Mouse (Mus musculus): Measurements from ENCODE around the gene Tssk3. TPM values are rescaled to one million over a fixed set of nuclear protein-coding genes. Genes with fewer than 3 reads are reported as not detected.
"Not testable (repeated sequence)": the region's sequence is repeated elsewhere in the genome, so short reads cannot be mapped to it uniquely, and the experiment has no call there.

Tssk3 gene
- total RNA-seq, 4 experiments from 2014 or later: not detected

DNA sequence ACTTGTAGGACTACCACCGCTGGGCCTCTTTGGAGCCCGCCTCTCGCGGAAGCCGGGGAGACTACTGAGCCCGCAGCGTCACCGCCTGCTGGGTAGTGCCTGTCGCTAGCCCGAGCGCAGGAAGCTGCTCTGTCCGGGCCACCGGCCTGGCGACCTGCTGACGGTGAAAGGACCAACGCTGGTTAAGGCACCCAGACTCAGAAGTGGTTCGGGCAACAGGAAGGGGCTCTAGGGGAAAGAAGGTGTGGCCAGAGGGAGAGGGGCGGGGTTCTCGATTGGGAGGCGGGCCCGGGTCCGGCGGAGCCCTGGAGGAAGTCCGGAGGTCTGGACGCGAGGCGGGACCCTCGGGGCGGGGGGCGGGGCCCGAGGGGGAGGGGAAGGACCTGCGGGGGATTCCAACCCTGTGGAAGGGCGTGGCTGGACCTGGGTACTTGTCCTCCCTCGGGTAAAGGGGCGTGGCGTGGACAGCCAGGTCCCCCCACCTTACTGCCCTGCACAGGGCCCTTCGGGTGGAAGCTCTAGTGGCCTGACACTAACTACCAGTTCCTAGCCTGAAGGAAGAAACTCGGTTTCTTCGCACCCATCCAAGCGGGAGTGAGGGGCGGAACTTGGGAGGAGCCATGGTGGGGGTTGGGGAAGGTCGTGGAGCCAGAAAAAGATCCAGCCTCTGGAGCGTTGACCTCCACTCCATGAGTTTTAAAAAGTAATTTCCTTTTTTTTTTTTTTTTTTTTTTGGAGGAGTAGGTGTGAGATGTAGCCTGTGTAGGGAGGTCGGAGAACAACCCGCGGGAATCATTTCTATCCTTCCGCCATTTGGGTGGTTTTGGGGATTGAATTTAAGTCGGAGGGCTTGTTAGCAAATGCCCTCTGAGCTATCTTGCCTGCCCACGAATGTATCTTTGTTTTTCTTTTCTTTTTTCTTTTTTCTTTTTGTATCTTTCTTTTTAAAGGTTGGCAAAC, 10.1 kb upstream of the Tssk3 start:
- DNase-seq (ENCODE audit: low spot score in 2 of 2): peak; percentile 68 to 69

DNA sequence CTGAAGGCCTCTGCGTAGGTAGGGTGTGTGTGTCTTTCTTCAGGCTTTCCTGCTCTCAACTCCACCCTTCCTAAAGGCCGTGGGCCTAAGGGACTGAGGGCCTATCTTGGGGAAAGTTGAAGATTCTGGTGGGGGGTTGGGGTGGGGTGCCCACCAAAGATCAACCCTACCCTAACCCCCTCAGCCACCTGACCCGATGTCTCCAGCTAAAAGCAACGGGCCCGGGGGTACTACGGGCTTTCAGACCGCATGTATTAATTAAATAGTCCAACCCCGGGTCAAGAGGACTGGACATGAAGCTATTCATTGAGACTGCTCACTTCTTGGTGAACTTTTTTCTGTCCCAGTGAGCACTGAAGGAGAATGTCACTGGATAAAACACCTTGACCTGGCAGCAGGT, 9.2 kb upstream of the Tssk3 start:
- no peak for DNase-seq (ENCODE audit: low spot score in 2 of 2)

DNA sequence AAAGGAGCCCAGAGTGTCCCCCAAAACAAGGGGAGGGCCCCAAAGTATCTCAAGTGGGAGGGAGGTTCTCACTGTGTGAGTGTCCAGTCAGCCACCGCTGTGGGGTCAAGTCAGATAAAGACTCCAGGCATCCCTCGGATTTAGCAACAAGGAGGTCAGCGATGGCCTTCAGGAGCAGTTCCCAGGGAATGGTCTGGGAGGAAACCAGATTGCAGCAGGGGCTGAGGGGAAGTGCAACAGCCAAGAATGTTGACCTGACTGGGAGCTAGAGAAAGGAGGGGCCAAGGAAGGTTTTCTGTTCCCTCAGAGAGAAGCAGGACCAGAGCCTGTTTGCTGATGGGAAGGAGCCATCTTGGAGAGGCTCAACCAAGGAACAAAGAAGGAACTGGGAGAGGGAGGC, 8.1 kb upstream of the Tssk3 start:
- no peak for DNase-seq (ENCODE audit: low spot score in 2 of 2)

DNA sequence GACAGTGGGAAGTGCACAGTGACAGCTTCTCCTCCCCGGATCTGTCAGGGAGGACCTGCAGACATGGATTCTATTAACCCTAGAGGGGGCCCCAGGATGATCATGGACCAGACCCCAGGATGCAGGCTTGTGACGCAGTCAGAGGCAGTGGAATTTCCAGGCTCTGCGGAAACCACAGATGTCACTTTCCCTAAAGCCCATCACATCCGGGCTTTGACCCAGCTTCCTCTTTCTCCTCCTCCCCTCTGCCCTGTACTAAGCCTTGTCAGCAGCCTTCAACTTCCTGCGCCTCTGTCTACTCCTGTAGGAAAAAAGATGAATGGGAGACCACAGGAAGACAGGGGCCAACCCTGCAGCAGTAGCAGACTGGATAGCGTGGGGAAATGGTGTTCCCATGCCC, 5.8 kb upstream of the Tssk3 start:
- no peak for DNase-seq (ENCODE audit: low spot score in 2 of 2)

DNA sequence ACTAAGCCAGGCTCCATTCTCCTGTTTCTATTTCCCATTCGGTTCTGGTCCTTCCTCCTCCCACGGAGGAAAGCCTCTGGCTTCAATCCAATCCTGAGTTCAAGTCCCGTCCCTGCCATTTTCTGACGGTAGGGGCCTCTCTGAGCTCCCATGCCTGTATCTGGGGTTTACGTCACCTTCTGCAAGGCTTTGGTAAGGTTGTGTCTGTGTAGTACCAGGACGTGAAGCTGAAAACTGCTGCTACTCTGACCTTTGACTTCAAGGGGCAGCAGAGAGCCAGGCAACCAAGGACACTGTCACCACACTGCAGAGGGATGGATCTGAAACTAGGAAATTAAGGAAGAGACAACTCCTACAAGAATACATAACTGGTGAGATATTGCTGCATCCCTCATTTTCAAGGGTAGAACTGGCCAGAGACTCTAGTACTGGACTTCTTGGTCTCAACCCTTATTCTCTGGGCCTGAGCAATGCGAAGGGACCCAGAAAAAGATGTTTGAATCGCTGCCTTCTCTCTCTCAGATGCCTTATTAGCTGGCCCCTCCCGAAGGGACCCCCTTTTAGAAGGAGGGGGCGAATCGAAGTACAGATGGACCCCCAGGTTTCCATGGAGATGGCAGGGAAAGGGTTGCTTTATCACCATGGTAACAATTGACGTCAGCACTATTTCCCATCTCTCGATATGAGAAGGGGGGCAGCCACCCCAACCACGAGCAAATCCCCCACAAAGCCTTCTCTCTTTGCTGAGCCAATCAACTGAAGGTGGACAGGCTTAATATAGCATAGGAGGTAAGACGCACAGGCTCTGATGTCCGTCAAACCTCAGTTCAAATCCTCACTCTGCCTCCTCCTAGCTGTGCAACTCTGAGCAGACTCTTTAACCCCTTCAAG, 5.1 kb upstream of the Tssk3 start:
- DNase-seq (ENCODE audit: low spot score in 2 of 2): no peak

DNA sequence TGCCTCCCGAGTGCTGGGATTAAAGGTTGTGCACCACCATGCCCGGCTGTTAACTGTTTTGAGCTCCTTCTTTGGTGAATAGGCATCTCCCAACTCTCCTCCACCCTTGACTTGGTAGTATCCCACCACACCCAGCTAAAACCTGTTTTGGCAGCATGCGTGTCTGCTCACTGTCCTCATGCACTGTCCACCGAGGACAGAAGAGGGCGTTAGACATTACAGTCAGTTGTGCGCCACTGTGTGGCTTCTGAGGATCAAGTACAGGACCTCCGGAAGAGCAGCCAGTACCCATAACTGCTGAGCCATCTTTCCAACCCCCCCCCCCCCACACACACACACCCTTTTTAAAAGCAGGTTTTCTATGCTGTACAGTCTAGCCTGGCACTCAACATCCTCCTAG, 3.9 kb upstream of the Tssk3 start:
- no peak for DNase-seq (ENCODE audit: low spot score in 2 of 2)

DNA sequence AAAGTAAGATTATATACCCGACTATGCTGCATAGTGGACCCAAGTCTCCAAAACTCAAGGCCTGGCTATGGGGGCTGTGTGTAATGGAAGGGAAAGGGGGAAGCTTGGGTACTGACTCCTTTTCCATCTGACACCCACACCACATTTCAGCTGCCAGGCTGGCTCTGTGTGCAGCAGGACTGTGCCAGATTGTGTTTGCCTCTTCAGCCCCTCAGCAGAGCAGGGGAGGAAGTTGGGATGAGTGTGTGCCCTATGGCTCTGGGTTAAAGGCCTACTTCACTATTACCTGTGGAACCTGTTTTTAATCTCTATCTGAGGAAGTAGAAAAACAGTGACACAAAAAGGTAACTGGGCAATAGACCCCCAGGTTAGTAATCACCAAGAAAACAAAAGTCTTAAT, 9.7 kb downstream of the Tssk3 start:
- DNase-seq (ENCODE audit: low spot score in 2 of 2): no peak

DNA sequence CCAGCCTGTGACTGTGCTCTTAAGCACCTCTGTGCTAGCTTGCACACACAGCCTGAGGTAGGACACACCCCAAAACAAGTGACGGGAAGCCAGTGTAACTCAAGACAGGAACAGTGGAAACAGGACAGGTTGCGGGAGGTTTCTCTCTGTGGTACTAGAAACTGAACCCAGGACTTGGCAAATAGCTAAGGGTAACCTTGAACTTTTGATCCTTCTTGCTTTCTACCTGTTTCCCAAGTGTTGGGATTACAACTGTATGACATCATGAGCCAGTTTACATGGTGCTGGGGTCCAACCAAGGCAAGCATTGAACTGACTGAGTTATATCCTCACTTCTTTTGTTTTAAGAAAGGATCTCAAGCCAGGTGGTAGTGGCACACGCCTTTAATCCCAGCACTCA, 11.0 kb downstream of the Tssk3 start:
- no peak for DNase-seq (ENCODE audit: low spot score in 2 of 2)

DNA sequence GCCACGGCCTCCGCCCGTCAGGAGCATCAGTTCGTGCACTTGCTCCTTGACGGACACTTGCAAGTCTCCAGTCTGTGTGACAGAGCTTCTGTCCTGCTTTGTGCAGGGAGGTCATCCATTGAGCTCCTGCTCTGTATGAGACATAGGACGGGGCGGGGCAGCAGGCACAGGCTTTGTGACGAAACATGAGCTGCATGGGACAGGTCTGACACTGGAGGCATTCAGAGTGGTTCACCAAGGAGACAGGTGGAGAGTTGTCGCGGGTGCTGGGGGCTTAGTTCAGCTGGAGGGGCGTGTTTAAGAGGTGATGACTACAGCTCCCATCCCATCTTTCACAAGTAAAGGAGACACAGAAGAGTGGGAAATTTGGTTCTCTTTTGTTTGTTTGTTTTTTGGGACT, 14.8 kb downstream of the Tssk3 start:
- no peak for DNase-seq (ENCODE audit: low spot score in 2 of 2)

DNA sequence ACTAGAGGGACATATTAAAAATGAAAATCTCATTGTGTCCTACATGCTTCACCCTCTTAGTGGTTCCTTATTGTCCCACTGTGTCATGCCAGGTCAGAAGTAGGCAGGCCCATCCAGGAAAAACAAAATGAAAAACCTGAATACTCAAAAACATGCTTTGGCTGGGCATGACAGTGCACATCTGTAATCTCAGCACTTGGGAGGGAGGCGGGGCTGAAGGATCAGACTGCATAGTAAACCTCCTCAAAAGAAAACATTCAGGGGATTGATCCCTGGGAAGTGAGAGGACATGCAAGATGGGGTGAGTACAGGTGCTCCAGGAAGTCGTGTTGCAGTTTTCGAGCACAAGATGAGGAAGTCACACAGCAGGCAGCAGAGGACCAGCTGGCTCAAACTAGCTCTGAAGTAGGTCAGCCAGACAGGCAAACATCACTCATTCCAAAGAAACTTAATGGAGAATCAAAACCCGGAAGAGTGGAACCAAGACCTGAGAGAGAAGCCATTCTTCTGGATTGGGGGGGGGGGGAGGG, 26.5 kb downstream of the Tssk3 start:
- DNase-seq (ENCODE audit: low spot score in 2 of 2): no peak

DNA sequence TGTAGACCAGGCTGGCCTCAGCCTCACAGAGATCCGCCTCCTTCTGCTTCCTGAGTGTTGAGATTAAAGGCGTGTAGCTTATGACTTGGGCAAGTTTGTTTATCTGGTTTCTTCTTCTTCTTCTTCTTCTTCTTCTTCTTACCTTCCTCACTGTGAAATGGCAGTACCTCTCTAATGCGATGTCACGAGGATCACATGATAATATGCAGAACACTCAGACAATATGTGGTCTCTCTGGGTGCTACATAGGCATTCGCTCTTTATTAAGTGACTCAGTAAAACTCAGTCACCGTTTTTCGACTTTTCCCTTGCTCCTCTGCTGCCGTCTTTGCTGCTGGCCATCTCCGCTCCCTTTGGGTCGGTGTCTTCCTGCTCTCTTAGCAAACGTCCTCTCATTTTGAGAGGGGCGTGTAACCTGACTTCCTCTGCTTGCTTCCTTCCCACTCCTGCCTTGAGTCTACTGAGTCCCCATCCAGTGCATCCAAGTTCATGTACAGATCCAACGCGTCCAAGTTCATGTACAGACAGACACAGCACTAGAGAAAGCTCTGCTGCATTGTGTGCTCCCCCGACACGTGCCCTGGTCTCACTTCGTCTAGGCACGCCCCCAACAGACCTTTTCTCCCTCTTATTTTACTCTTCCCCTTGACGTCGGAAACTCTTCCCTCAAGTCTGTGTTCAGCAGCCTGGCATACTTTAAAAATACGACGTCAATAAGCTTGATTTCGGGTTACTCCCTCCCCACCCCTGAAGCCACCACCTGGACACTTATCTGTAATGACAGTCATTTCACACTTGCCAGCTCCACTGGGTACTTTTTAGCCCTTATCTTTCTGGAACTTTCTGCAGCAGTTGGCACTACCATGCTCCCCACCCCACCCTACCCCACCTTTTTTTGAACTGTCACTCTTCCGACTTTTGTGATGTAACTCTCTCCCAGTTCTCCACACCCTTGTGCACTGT, 27.4 kb downstream of the Tssk3 start:
- no peak for DNase-seq (ENCODE audit: low spot score in 2 of 2)

DNA sequence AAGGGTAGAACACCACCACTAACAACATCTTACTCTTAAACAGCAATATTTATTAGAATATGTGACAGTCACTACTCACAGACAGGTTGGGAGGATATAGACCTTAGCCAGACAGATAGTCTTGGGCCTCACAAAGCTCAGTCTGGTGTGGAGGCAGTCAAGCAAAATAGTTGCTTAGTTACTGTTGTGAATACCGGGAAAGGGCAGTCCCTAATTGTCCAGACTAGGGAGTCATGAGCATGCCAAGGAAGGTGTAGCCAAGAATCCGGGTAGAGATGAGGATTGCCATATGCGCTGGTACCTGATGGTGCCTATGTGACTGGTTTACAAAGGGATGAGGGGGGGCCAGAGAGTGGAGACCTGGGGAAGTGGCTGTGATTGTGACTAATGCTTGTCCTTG, 28.7 kb downstream of the Tssk3 start:
- DNase-seq (ENCODE audit: low spot score in 2 of 2): no peak

DNA sequence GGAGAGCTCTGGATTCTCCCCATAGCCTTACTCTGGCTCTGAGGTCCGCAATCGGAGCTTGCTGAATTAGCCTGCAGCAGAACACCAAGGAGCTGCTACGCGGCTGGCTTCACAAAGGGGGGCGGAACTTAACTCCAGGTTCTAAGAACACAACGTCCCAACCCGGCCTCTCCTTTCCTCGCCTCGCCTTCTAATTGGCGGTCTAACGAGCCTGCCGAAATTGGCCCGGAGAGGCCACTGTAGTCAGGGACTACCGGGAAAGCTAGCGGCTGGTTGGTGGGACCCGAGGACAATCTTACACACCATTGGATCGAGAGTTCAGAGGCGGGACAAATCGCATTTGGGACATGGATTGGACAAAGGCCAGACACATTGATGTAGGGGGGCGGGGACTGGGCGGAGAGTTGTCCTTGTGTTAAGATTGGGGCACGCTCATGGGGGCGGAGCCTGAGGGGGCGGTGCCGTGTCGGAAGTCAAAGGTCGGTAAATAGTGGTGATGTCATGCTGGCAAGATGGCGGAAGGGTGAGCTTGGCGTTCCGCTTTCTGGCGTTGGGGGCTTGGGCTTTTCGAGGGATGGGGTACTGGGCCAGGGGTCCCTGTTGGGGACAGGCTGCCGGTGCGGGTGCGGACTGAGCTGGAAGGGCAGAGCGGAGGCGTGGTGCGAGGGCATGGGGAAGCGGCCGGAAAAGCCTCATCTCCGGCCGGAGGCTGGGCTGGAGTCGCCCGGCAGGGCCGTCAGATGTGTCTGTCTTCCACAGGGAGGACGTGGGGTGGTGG, 29.4 kb downstream of the Tssk3 start, which contains the start of gene Bsdc1:
Gene Bsdc1, plus strand, starts transcription at position 399 of the 778 bp plus-strand sequence.
- DNase-seq (ENCODE audit: low spot score in 2 of 2): peak; percentile 100

DNA sequence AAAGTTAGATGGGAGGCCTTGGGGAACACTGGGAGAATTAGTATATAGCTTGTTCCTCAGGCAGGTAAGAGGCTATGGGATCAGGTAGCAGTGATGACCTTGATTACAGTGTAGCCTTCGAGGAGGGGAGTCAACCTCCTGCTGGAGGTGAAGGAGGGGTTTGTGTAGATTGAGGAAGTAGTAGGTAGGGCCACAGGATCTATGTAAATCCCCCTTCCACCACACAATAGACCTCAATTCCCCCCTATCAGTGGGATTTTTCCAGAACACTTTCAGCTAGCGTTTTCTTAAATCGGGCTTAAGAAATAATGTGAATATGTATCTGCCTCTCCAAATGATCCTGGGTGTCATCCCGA, 30.0 kb downstream of the Tssk3 start:
- DNase-seq (ENCODE audit: low spot score in 2 of 2): no peak

DNA sequence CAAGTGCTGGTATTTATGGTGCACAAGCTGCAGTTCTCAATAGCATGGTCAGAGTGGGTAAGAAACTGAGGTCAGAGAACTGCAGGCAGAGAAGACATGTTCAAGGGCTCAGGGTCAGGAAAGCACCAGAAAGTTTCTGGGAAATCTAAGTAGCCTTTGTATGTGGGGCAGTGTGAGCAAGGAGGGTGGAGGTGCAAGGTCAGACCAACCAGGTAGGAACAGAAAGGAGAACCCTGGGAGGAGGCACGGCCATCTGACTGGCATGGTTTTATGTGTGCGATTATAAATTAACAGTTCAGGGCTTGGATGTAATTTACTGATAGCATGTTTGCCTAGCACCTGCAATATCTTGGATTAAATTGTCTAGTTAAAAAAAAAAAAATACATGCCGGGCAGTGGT, 31.1 kb downstream of the Tssk3 start:
- no peak for DNase-seq (ENCODE audit: low spot score in 2 of 2)

DNA sequence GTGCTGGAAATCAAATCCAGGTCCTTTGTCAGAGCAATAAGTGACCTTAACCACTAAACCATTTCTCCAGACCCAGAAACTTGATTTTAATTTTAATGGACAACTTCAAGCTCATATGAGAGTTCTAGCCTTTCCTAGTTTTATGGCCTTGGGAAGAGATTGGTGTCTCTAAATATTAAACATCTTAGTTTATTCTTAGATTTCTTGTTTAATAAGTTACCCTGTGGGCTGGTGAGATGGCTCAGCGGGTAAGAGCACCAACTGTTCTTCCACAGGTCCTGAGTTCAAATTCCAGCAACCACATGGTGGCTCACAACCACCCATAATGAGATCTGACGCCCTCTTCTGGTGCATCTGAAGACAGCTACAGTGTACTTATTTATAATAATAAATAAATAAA, 33.5 kb downstream of the Tssk3 start:
- not testable (repeated sequence) for DNase-seq (ENCODE audit: low spot score in 2 of 2)

DNA sequence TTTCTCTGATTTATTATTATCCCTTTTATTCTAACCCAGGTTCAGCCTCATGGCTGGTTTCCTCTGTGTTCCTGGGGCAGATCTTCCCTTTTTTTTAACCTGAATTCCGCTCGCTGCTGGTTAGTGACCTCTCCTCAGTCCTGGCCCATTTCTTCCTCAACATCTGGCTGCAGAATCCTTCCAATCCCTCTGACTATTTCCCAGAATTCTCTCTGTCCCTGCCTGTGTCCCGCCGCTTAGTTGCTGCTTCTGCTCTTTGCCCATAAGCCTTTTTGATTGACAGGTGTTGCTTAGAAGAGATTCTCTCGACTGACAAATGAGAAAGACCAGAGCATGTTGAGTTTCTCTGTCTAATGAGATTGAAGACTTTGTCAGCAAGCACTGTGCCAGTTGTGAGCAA, 34.7 kb downstream of the Tssk3 start:
- no peak for DNase-seq (ENCODE audit: low spot score in 2 of 2)

DNA sequence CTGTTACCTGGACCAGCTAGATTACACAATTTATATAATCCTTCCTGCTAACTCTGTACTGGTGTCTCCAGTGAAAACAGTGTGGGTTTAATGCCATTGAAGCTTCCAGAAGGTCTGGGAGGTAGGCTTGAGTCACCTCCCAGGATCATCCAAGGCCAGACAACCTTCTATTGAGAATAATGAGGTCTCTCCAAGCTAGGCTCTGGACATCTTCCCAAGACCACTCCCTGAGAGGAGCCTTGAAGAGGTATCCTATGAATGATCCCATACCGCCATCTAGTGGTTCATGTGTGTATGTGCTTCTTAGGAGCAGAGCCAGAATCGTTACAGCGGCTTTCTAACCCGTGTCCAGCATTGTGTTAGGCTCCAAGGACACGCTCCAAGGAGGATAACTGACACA, 35.6 kb downstream of the Tssk3 start:
- peak; percentile 35 to 45 for DNase-seq (ENCODE audit: low spot score in 2 of 2)

DNA sequence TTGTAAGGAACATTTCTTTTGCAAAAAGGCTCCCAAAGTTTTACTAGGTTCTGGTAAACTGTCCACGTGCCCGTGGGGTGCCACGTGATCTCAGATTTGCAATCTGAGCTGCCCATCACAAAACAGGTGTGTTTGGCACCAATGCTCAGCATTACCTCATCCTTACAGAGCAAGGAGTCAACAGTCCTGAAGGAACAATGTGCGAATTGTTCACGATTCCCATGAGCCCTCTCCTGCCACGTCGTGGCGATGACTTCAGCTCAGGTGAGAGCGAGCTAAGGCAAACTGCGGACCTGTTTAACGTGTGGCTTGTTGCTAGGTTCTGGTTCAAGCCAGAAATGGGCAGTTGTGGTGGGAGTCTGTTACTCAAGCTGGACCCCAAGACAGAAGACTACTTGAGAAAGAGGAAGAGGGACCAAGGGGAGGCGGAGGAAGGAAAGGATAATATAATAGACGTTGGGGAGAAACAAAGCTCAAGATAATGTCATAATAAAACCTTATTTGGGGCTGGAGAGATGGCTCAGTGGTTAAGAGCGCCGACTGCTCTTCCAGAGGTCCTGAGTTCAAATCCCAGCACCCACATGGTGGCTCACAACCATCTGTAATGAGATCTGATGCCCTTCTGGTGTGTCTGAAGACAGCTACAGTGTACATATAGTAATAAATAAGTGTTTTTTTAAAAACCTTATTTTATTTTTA, 39.2 kb downstream of the Tssk3 start:
- DNase-seq (ENCODE audit: low spot score in 2 of 2): no peak

DNA sequence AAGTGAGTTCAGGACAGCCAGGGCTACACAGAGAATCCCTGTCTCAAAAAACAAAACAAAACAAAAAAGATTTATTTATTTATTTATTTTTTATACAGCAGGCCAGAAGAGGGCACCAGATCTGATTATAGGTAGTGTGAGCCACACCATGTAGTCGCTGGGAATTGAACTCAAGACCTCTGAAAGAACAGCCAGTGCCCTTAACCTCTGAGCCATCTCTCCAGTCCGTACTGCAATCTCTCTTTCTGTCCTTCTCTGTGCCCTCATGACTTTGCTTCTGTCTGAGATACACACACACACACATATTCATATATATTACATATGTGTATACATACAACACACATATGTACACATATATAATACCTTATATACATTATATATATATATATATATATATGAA, 40.0 kb downstream of the Tssk3 start:
- DNase-seq (ENCODE audit: low spot score in 2 of 2): no peak
